Mouse (Mus musculus) layer of hippocampus, adult 9-11 months (tissue): ENCODE results near the gene Gm6993.

Experiments used
- DNase-seq: peaks from one replicate; pipeline ENCODE4 v3.0.0; 2022

Gene Gm6993

GRCm38 (mm10) chr12:31240470-31240869 is at the start of gene Gm6993:
Gene Gm6993, plus strand, starts transcription at chr12:31240770.
- DNase-seq: no peak

DNA sequence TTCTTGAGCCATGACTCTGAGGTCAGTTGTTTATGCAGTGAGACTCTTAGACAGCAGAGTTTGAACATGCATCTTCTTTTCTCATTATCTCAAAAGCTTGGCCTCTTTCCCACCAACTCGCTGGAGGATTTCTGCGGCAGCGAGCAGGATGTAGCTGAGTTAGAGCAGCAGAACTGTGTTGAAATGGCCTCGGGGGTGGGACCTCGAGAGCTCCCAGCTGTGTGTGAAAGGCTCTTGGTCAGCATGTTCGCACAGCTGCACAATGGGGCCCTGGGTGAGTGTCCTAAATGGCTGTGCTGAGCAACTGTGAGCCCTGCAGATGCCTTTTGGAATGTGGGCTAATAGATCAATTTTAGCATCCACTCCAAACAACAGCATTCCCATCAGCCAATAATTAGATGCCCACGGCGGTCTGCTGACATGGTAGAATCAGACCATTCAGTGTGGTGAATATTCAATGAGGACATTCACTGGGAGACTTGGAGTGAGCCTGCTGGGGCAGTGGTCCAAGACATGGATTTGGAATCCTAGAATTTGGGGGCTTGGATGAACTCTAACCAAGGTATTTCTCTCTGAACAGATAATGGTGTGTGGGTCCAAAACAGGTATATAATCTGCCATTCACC is 49.1 kb upstream of the Gm6993 start:
- DNase-seq: peak; percentile 17

- DNase-seq: no peak
Observed at GRCm38 (mm10) chr12:31202509-31202908, 38.1 kb upstream of the Gm6993 start.

DNA sequence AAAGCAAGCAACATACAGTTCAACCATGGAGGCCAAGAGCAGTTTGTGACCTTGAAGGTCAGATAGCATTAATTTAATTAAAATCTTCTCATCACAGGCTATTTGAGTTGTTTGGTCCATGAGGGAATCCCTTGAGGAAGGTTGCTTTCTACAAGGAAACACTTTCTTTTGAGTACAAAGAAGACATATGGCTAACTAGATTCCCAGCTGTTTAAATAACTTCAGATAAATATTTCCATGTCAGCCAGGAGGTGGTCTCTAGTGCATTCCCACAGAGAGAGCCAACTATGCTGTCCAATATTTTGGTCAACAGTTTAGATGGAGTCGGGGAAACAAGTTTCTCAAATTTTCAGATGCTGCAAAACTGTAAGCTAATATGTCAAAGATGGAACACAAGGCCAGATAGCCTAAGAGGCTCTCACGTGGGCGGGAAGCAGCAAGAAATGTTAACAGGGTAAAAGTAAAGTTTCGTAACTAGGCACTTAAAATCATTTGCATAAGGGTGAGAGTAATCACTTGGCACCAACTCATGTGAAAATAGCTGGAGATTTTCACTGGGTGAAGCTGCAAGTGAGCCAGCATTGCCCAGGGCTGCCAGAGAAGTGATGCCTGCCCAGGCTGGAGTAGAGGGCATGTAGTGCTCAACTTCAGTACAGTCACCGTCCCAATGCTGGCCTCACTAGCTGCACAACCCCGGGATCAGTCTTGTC is 36.7 kb upstream of the Gm6993 start:
- DNase-seq: no peak

DNA sequence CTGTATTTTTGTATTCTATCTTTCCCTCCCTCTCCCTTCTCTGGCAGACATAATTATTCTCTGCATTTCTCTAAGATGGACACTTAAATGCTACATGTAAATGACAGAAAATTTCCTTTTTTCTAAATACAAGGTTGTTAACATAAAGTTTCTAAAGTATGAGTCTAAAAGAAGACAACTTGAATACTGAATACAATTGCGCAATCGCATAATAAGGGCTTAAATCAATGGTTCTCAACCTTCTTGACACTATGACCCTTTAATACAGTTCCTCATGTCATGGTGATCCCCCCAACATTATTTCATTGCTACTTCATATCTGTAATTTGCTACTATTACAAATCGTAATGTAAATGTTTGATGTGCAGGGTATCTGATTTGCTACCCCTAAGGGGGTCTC is 35.7 kb upstream of the Gm6993 start:
- no peak for DNase-seq

- DNase-seq: no peak
Observed at GRCm38 (mm10) chr12:31205983-31206633, 34.5 kb upstream of the Gm6993 start.

- no peak for DNase-seq
Observed at GRCm38 (mm10) chr12:31208766-31209165, 31.8 kb upstream of the Gm6993 start.

DNA sequence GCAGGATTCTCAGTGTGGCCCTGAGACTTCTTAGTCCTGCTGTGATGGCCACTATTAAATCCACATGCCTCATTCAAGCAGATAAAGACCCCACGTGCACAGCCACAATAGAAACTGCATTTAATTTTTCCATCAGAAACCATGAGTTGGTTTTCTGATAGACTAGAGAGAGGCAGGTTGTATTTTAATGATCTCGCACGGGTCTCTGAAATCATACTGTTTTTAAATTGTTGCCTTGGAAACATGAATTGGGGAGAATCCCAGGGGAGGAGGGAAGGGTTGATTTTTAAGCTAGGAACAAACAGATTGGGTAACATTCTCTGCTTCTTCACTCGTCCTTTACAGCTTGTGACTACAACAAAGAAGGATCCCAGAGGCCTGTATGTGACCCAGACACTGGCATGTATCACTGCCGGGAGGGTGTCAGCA is 31.2 kb upstream of the Gm6993 start:
- peak; percentile 21 for DNase-seq

DNA sequence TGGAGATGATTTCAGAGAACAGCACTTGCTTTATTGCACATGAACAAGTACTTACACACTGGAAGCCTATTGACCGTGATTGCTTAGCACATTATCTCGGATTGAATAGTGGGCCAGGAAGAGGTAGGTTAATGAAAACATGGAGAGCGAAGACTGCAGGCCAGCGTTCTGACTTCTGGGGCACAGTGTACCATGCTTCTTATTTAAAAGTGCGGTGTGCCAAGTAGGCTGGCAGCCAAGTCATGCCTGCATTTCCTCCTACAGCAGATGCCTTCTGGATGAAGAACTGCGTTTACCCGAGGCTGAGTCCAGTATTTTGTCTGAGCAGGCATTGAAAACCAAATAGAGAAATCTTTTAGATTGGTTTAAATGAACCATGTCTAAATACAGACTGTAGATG is 27.0 kb upstream of the Gm6993 start:
- DNase-seq: peak; percentile 19

DNA sequence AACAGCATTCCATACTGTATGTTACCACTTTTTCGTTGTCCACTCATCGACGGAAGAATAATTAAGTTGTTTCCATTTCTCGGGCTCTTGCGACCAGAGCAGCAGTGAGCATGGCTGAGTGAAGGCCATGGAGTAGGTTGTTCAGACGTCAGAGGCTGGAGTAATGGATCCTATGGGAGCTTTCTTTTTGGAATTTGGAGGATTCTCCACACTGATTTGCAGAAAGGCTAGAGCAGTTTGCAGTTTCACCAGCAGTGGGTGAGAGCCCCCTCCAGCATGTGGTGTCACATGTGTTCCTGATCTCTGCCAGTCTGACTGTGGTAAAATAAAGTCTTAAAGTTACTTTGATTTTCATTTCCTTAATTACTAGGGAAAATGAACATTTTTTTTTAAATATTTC is 25.6 kb upstream of the Gm6993 start:
- DNase-seq: peak; percentile 15

GRCm38 (mm10) chr12:31217232-31217631 is 23.3 kb upstream of the Gm6993 start:
- no peak for DNase-seq

GRCm38 (mm10) chr12:31218774-31219173 is 21.8 kb upstream of the Gm6993 start:
- no peak for DNase-seq

DNA sequence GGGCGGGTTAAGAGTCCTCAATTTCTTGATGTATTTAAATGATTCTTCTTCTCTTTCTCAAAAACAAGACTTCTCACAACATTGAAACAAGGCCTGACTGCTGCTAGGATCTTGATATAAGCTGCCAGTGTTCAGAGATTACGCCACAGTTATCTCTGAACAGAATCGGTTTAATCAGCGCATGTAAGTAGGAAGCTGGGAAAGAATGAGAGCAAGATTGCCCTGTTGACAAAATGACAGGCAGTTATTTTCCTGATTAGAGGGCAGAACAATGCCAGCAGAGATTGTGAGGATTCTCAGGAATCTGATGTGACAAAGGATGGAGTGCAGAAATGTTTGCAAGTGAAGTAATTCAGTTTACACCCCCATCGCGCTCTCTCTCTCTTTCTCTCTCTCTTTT is 19.0 kb upstream of the Gm6993 start:
- no peak for DNase-seq

- DNase-seq: no peak
Observed at GRCm38 (mm10) chr12:31222282-31222681, 18.3 kb upstream of the Gm6993 start.

- DNase-seq: no peak
Observed at GRCm38 (mm10) chr12:31222741-31223140, 17.8 kb upstream of the Gm6993 start.

DNA sequence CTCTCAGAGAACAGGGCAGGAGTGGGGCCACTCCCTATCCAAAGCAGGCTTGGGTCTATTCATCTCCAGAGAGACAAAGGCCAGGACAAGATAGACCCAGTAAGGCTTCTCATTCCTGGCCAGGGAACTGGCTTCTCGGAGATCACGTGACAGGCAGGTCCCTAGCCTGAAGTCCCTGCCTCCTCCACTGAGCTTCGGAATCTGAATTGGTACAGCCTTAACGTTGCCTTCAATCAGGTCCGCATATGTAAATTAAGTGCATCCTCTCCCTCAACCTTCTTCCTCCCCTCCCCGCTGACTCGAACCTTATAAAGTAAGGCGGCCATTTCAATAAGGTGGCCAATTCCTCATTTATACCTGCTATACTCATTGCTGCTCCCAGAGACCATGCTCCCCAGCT is 15.1 kb upstream of the Gm6993 start:
- no peak for DNase-seq

GRCm38 (mm10) chr12:31227167-31227566 is 13.4 kb upstream of the Gm6993 start:
- no peak for DNase-seq

GRCm38 (mm10) chr12:31228878-31229277 is 11.7 kb upstream of the Gm6993 start:
- no peak for DNase-seq

DNA sequence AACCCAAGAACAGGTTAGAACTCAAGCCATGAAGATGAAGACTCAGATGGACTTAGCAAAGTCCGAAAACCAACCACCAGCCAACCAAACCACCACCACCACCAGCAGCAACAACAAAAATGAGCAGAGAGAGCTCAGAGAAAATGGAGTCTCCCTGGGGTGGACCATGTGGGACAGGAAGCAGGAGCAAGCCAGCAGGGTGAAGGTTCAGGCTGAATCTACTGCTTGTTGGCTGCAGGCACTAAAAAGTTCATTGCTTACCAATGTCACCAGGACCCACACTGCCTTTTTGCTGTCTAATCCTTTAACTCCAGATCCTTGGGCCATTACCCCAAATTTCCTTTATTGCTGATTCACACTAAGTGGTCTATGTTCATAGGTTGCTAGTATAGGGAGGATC is 7.9 kb upstream of the Gm6993 start:
- DNase-seq: no peak

DNA sequence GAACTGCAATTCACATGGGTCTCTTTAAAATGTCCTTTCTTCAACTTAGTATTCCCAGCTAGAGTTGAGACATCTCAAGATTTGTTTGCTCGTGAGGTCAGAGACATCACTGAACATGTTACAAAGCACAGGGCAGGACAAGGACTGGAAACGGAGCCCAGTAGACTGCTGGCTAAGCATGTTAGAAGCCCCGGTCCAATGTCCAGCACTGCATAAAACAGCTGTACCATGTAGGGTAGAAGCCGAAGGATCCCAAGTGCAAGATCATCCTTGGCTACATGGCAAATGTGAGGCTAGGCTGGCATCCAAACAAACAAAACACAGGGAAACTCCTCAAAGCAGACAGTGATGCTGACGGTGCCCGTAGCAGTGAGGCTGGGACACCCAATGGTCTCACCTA is 5.6 kb upstream of the Gm6993 start:
- no peak for DNase-seq

DNA sequence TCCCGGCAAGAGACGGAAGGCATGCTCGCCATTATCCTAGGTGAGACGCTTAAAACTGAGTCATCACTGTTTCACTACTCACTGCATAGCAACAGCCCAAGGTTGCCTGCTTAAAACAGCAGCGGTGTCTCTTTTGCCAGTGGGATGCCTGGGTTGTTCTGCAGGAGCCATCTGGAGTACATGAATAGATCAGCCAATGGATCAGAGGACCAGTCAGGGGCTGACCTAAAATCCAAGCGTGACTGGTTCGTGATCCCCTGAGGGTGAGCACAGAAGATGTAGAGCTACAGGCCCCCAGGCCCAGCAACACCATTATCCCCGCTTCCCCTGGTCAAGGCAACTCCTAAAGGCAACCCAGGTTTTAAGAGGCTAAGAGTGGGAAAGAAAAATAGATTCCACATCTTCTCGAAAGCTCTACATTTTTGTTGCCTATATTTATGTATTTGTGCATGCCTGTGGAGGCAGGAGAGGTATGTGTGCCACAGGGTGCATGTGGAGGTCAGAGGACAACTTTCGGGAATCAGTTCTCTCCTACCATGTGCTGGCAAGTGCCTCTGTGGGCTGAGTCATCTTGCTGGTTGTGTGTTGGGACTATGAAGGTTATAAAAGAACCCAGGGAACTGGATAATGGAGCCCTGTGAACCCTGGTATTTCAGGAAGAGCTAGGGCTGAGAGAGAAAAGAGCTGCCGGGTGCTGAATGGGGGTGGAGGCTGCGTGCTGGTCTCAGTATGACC is 3.5 kb upstream of the Gm6993 start:
- DNase-seq: peak; percentile 31

DNA sequence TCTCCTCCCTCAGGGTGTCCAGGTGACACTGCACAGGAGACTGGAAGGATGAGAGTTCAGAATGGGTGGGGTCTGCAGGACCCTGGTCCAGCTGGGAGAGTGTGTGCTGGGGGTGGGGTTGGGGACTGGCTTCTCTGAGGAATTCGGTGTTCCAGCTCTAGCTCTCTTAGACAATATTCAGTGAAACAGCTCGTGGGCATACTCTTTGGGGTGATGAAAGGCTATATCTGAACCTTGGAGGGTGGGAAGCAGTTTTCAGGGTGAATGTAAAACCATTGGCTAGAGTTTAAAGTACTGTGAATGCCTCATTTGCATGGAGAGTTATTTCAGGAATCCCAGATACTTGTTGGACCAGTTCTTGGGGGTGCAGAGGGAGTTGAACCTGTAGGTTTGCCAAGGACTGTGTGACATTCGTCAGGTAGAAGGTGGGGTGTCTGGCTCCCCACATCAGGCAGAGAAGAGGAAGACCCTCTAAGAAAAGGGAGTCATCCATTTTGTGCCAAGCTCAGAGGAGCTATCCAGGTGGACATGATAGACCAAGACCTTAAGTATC is 1.5 kb upstream of the Gm6993 start:
- DNase-seq: no peak

GRCm38 (mm10) chr12:31239798-31240197 is 772 bp upstream of the Gm6993 start:
- no peak for DNase-seq
